Mouse (Mus musculus): ENCODE measurements around the gene Ocel1.

DNA sequence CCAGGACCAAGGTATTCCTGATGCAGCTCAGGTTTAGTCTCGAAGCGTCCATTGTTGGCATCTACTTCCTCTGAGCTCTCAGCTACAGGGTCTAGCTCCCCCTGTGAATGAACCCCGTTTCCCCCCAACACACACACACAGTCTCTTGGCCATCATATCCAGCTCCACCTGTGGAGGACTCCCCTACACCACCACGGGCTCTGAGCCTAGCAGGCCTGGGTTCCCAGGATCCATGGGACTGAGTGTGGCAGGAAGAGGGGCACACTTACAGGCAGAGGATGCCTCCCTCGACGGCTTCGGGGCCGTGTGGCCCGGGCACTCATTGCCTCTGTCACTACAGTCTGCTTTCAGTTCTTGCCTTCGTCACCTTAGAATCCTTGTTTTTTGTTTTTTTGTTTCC lies 24.0 kb downstream of the Ocel1 start:
- TF ChIP-seq CTCF (IDR thresholded peaks at IDR 0.05; ENCODE audit: borderline replicate concordance, insufficient read depth, low read length): no peak
- no peak for TF ChIP-seq POLR2A (IDR thresholded peaks at IDR 0.05; ENCODE audit: low read depth, low read length)
